Mouse (Mus musculus) large intestine, adult 2 months (tissue): ENCODE data around the gene Zmynd8. TPM values are rescaled to one million over a fixed set of nuclear protein-coding genes. Genes with fewer than 3 reads are reported as not detected.

Experiments used
- DNase-seq: peaks from one replicate; pipeline ENCODE4 v3.0.0-alpha.2; 2012; ENCODE audit warnings: low read depth, low spot score
- WGBS: fragments of 180-500 bp; shearing (Covaris S2); methylation state at CpG from one replicate; pipeline ENCODE4 v1.1.7; 2018; 5-methylcytosine and 5-hydroxymethylcytosine counted together
- polyA plus RNA-seq: library from polyadenylated mRNA; depleted of rRNA; stranded (reverse); fragments of >200 nt; gene quantifications from 2 replicates; pipeline ENCODE4 v1.2.3, GENCODE M21; 2012

Zmynd8 gene
- polyA plus RNA-seq, 1 experiment = 13.4 TPM

DNA sequence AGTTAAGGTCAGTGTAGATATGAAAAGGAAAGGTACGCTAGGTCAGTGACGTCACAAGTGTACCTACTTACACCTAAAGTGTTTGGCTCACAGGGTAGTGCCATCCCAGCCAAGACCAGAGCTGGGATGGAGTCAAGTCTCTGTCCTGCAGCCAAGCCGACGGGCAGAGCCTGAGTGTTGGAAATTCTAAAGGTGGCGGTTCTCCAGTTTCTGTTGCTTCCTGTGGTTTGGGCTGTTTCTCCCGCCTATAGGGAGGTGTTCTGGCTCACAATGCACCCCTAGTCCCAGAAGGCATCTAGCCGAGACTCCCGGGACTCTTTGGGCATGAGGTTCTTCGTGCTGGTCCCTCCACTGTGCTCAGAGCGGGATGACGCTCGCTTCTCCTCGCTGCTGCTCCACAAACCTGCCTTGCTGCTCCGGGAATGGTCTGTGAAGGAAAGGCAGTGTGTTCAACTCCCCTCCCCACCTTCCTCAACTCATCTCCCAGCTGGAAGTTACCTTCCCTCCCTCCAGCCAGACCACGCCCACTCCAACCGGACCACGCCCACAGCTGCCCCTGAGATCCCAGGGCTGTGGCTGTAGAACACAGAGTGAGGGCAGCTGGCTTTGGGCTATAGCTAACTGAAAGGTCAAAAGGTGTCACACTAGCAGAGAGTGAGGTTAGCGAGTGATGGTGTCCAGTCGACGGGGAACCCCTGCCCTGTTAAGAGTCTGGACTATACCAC, 113.3 kb downstream of the Zmynd8 start:
- DNase-seq = no peak
- WGBS = 85% methylated on average over 20 of the region's 20 CpGs

DNA sequence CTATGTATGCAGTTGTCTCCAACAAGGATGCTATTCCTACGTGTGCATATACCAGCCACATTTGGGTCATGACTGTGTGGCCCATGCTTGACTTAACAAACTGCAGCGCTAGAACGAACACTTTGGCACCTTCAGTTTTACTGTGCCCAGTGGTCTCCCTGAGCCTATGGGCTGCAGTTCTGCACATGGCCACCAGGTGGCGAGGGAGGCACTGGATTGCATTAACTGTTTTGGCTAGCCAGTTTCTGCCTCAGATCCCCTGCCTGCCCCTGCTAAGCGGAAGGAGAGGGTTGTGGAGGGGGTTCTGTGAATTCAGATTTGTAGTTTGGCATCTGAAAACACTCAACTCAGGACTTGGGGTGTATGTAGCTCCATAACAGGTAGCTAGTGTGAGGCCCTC, 116.5 kb downstream of the Zmynd8 start:
- peak; percentile 29 for DNase-seq
- 34% methylated on average over 5 of the region's 5 CpGs for WGBS

DNA sequence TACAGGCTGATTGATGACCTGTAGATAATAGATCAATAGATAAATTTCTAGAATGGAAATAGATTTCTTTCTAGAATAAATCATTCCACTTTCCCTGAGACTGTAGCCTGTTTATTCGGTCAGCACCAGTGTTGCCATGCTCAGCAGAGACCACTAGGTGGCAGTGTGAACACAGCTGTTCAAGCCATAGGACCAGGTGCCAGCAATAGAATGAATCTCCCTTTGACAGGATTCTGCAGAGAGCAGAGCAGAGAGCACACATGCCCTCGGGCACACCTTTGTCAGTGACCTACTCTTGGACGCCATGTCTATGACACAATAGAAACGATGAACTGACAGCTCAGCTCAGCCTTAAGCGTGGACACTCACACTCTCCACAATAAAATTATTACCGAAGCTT, 119.9 kb downstream of the Zmynd8 start:
- DNase-seq = peak; percentile 36
- WGBS = 14% methylated on average over 6 of the region's 6 CpGs

DNA sequence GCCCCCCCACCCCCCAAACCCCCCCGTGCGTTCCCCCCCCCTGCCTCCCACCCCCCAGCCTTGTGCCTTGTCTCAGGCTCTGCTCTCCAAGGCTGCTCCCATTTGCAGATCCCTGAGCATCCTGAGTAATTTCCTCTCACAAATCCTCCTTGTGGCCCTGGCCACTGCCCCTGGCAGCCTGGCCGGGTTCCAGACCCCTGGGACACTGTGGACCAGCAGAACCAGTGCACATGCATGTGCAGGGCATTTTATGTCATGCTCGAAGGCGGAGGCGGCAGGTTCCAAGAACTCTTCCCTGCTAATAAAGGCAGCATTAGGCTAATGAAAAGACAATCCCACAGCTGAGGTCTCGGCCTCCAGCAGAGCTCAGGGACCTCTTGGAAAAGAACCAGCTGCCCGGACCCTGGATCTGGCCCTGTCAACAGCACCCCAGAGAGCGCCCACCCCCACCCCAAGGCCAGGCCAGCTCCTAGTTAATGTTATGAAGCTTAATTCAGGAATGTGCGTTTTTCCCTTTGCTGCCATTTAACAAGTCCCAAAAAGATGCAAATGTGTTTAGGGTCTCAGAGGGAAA, 129.4 kb downstream of the Zmynd8 start:
- WGBS = 71% methylated on average over 9 of the region's 10 CpGs
- DNase-seq = no peak

DNA sequence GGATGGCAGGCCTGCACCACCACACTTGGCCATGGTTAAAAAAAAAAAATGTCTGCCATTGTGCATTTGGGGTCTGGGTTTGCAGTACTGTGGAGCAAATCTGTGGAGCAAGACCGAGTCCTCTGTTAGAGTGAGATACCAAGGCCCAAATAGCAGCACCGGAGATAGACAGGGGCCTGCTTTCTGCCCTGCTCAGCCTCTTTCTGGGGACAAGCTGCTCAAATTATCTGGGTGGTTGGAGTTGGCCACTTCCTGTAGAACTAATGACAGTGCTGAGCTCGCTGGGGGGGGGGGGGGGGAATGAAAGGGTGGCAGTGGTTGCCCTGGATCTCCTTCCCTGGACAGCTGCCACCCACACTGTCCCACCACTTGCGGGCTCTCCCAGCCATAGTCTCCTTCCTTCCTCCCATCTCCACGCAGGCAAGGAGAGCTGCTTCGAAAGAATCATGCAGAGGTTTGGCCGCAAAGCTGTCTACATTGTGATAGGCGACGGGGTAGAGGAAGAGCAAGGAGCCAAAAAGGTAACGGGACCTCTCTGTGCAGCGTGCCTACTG, 129.9 kb downstream of the Zmynd8 start:
- DNase-seq = no peak
- 62% methylated on average over 11 of the region's 11 CpGs for WGBS

DNA sequence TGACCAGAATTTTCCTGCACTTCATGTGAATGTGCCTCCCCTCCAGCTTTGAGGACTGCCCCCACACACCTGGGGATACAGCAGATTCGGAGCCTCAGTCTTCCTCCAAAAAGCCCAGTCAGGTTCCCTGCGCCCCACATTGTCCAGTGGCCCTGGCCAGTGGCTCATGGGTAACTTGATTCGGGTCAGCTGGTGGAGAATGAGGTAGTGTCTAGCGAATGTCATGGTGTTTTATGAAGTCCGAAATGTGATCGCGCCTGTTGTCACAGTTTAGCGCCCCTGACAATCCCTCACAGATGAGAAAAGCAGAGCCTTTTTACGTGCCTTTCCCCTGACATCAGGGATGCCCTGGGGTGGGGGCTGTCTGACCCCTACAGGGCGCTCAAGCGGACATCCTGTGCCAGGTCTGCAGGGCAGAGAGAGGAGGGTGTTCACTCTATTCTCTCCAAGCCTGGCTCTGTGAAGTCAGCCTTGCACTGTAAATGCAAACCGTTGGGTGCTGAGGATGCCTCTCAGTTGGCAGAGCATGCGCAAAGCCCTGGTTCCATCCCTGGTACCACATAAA, 139.3 kb downstream of the Zmynd8 start:
- 85% methylated on average over 13 of the region's 13 CpGs for WGBS

DNA sequence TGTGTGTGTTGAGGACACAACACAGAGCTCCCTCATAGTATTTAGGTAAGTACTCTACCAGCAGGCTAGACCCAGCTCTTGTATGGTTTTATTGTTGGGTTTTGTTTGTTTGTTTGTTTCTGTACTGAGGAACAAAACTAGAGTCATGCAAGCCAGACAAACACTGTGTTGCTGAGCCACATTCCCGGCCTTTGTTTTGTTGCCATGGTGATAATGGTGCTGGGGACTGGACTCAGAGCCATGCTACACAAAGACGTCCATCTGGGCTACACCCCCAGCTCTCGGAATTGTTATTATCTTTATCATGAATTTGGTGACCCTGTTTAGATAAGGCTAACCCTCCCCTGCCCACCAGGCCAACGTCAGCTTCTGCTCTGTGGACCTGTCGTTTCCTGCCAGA, 140.3 kb downstream of the Zmynd8 start:
- DNase-seq = no peak
- whole genome bisulfite sequencing = 24% methylated on average over 5 of the region's 5 CpGs

More for the DNA sequence above, 139.3 kb downstream of the Zmynd8 start:
- no peak for DNase-seq

DNA sequence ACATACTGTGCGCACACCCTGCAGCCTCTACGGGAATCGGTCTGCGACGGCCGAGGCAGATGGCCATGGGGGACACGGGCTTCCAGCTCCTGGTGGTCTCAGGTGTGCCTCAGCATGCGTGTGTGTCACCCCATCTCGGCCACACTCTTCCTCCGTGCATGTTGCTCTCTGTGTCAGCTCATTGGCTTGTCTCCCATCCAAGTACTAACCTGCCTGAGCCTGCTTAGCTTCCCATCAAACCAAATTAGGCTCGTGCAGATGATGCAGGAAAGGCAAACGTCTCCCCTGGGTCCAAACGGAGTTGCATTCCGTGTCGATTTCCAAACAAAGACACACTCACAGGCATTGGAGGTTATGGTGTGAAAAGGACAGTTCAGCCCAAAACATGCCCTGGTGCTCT, 141.0 kb downstream of the Zmynd8 start:
- WGBS = 68% methylated on average over 15 of the region's 15 CpGs
- DNase-seq = no peak

DNA sequence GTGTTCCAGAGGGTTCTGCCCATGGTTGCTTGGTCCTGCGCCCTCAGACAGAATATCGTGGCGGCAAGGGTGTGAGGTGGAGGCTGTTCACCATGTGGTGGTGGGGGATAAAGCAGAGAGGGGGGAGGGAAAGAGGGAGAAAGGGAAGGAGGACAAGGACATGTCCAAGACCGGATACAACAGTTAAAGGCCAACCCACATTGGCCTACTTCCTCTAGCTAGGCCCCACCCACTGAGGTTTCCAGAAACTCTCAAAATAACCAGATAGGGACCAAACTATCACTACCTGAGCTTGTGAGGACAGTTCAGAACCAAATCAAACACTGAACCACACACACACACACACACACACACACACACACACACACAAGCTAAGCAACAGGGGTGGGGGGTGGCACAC, 146.1 kb downstream of the Zmynd8 start:
- DNase-seq = no peak
- WGBS = 77% methylated on average over 4 of the region's 4 CpGs

DNA sequence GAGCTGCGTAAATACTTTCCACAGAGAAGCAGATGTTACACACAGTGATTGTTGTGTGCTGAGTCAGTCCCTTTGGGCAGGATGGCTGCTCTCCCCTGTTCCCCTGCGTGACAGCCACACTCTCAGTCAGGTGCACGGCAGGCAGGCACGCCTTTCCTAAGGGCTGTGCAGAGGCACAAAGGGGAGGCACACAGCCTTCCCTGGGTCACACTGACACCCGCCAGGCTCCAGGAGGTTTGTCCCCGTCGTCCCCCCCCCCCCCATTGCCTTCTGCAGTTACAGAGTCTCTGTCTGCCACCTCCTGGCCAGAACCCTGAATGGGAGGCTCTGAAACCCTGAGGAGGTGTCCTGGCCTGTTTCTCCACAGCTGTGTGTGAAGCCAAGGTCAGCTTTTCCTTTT, 147.7 kb downstream of the Zmynd8 start:
- DNase-seq = no peak
- 33% methylated on average over 7 of the region's 7 CpGs for WGBS

DNA sequence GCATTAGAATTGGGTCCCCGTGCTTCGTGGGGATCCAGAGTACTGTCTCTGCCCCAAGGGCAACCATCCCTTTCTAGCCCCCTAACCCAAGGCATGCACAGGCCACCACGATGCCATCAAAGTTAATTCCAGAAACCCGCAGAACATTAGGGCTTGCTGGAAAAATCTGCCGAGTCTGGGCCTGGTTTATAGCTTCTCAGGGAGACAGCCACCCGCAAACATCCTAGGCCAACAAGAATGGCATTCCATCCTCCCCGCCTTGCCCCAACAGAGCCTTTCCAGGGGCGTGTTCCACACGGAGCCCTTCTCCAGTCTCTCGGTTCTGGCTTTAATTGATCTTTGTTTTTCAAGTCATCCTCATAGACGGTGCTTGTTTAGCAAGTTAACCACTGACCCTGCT, 150.4 kb downstream of the Zmynd8 start:
- 14% methylated on average over 11 of the region's 11 CpGs for WGBS
- DNase-seq = no peak

DNA sequence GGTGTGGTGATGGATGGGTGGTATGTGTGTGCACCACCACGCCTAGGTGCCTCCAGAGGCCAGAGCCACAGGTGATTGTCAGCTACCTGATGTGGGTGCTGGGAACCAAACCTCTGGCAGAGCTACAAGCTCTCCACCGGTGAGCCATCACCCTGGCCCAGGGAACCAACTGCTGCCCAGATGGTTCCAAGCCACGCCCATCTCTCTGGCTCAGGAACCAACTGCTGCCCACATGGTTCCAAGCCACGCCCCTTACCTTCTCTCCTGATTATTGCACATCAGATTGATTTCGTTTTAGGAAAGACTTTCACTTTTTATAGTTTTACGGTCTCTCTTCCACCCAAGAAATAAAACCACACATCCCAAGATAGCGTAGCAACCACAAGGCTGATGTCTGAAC, 150.8 kb downstream of the Zmynd8 start:
- 25% methylated on average over 7 of the region's 7 CpGs for WGBS
- peak; percentile 27 for DNase-seq

DNA sequence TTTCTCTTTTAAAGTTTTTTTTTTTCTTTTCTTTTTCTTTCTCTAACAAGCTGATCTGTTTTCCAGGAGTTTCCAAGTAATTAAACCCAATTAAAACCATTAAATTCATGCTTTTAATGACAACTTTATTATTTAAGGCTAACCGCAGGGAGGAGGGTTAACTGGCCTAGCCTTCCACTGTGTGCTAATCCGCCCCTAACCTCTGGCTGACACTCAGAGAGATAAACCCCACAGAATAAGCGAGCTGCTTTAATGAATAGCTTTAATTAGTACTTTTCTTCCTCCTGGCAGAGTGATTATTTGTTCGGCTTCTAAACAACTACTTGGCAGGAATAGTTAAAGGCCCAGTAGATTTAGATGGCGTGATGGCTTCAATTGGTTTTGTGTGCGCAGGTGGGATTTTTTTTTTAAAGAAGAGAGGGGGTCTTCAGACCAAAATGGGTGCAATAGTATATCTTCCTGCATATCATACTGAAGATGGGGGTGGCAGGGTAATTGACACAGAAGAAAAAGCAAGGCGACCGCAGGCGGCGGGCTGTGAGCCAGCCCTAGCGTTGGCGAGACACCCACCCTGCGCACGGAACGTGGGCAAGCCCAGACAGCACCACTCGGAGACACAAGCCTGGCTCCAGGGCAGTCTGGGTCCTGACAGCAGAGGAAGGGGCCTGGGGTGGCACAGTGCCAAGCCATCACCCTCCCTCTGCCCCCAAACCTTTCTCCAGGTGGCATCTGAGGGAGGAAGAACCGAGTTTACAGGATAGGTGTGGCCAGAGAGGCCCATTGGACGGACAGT, 153.3 kb downstream of the Zmynd8 start:
- WGBS = 78% methylated on average over 18 of the region's 18 CpGs
- DNase-seq = no peak

DNA sequence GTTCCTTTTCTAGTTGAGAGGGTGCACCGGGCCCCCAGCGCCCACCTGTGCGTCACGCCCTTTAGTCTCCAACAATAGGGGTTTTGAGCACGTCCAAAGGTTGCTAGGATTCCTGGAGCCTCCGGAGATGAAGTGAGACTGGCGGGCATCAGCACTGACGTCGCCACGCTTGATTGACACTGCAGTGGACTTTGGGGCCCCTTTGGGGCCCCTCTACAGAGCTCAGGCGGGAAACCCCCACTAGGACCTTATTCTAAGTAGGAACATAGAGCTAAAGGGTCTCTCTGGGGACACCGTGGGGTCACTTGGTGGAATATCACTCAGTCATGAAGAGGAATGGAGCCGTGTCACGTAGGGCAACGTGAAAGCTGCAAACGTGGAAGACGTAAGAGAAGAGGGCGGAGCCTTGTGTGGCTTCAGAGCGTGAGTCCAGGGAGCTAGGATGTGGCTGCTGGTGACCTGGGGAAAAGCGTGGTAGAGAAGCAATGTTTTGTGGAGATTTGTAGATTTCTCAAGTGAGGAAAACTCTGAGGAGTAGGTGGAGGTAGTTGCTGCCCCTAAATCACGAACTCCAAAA, 156.5 kb downstream of the Zmynd8 start:
- DNase-seq = no peak
- WGBS = 37% methylated on average over 21 of the region's 21 CpGs

DNA sequence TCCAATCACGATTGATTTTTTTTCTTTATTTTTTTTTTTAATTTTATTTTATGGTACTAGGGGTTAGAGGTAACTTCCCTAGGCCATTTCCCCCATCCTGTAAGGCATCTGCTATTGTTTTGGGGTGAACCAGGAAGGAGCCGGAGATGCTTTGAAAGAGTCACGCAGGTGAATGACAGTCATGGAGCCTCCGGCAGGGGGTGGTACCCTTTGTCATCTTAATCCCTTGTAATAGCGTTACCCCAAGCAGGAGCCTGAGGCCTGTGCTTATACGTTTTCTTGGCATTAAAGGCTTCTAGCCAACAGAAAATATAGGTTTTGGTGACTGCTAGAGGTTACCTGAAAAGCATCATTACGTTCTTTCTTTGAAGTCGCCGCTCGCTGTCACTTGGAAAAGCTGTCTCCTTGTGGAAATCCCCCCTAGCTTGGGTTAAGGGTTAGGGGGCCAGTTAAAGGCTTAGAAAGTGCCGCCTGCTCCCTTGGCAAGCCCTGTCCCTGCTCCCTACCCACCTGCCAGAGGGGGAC, 157.2 kb downstream of the Zmynd8 start:
- 72% methylated on average over 11 of the region's 11 CpGs for WGBS
- DNase-seq = no peak

DNA sequence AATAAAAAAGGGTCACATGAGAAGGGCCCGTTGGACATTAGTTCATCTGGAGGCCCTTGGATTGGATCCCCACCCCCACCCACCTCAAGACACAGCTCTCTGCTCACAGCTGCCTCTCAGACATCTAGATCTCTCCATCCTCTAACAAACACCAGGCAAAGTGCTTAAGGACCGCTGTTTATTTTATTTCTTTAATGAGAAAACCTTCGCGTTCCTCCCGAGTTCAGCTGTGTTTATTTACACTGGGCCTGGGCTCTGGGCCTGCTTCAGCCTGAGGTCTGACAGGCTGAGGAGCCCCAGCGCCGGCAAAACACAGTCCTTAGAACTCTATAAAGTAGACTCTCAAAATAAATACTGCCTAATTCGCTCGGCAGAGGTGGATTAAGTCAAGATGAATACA, 157.8 kb downstream of the Zmynd8 start:
- 31% methylated on average over 9 of the region's 9 CpGs for WGBS
- DNase-seq = no peak

DNA sequence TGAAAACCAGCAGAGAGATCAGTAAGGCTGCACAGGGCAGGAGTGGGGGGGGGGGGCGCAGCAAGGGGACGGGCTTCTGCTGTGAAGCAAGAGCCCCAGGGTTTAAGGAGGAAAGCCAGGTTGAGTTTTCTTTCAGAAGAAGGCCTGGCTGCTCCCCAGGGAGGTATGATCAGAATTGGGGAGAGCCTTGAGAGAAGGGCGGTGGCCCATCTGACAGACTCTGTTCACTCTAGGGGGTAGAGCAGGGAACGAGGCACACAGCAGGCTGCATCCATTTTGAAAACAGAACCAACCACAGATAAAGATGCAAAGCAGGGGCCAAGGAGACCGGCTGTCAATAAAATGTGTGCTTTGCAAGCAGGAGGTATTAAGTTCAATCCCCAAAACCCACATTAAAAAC, 158.4 kb downstream of the Zmynd8 start:
- DNase-seq = no peak
- 78% methylated on average over 5 of the region's 5 CpGs for WGBS

DNA sequence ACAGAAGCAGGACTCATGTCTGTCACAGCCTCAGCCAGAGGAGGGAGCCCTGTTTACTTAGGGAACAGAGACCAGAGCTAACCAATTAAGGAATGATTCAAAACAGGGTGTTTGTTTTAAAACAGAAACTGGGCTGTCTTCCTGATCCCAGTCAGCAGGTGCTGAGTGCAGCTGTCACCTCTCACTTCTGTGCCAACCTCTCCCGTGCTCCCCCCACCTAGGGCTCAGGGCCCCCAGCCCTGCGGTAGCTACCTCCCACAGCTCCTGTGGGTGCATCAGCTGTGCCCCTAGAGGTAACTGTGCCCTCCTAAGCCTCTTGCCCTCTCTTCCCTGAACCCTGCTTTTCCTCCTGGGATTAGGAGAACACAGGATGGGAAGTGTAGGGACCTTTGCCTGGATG, 162.5 kb downstream of the Zmynd8 start:
- DNase-seq = no peak
- WGBS = 25% methylated on average over 2 of the region's 2 CpGs
